Mouse (Mus musculus): ENCODE results near the gene Psmd13.

- TF ChIP-seq TCF12 (IDR thresholded peaks at IDR 0.05; ENCODE audit: insufficient read depth, poor library complexity, severe bottlenecking) (no peak), USF1 (IDR thresholded peaks at IDR 0.05; ENCODE audit: low read depth) (no peak), POLR2AphosphoS2 (IDR thresholded peaks at IDR 0.05; ENCODE audit: insufficient read length, low read depth) (no peak), POLR2A (IDR thresholded peaks at IDR 0.05; ENCODE audit: insufficient read length, low read depth) (no peak), SRF (IDR thresholded peaks at IDR 0.05; ENCODE audit: control insufficient read depth, insufficient read length, low read depth) (no peak), MYOG (IDR thresholded peaks at IDR 0.05; ENCODE audit: control insufficient read depth in 1 of 3, insufficient read depth in 1 of 3, insufficient read length in 2 of 3, low read depth in 2 of 3) (no peak), TCF3 (IDR thresholded peaks at IDR 0.05; ENCODE audit: insufficient read length, low read depth) (no peak)
Observed at GRCm38 (mm10) chr7:140946980-140947379, 65.2 kb downstream of the Psmd13 start.

Data from myocyte (in vitro differentiated cells).